Mouse (Mus musculus) NIH3T3 (cell line): ENCODE data around the gene Vasn.
A peak's percentile ranks its signal among the peaks of the same experiment; 100 is the strongest.

ENCODE experiments used
- DNase-seq: peaks from one replicate; pipeline ENCODE4 v3.0.0-alpha.2; 2012; ENCODE audit warnings: low read depth

The Vasn gene

GRCm38 (mm10) chr16:4639831-4640237 lies at the start of gene Vasn, which contains the start of gene Dnaja3:
Gene Vasn (plus strand): TSS chr16:4639941.
Gene Dnaja3 (plus strand): TSS chr16:4639989.
- peak; percentile 95 for DNase-seq

DNA sequence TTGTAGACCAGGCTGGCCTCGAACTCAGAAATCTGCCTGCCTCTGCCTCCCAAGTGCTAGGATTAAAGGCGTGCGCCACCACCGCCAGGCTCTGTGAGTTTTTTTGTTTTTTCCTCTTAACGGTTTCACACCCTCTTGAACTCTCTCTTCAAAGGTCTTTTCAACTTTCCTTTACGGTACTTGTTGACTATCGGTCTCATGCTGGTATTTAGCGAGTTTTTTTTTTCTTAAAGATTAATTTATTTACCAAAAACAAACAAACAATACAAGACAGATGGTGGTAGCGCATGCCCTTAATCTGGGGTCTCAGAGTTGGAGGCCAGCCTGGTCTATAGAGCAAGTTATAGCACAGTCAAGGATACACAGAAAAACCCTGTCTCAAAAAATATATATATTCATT lies 49.5 kb upstream of the Vasn start:
- DNase-seq, result peak; percentile 57

GRCm38 (mm10) chr16:4592909-4593875 lies 46.5 kb upstream of the Vasn start:
- DNase-seq, result peak; percentile 82

GRCm38 (mm10) chr16:4593971-4594813 lies 45.5 kb upstream of the Vasn start, which contains the start of gene Glis2:
Gene Glis2 (plus strand): TSS chr16:4594713.
- peak; percentile 91 for DNase-seq

DNA sequence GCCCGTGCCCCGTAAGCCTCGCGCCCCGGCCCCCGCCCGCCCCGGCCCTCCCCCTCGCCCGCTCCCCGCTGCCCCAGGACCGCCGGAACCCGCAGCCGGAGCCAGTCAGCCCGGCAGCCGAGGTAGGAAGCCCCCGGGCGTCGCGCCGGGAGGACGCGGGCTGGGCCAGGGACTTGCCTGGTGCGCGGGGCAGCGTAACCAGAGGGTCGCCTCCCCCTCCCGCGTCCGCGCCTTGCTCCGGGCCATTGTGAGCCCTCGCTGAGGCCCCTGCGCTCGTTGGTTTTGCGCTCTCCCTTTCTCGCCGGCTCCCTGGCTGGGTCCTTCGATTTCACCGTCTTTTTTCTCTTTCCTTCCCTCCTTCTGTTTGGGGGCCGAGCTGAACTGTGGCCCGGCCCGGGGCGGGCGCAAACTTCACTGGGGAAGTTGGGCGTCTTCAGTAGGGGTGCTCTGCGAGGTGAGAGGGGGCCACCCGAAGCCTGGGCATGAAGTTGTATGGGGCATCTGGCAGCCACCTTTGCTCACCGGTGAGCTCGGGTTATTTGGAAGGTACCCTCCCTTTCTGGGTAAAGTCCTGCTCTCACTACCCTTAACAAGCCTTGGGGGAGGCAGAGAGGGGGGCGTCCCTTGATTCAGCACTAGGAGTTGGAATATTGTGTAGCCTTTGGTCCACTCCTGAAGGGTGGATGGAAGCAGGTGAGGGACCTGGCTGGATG lies 44.8 kb upstream of the Vasn start:
- DNase-seq, result peak; percentile 49

DNA sequence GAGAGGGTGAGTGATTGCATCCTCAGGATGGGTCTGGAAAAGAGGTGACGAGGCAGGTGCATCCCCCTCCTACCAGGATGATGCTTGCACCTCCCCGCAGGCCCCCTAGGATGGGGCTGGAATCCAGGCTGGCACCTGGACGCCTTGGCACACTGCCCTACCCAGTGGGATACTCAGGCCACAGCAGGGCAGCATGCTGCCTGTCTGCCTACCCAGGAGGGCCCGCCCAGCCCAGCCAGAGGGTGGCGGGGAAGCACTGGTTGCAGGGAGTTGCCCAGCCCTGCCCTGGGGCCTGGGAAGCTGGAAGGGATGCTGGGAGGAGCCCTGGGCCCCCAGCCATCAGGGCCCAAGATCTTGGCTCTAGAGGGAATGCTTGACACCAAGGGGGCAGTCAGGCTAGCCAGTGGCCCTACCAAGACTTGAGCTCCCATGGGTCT lies 44.2 kb upstream of the Vasn start:
- peak; percentile 76 for DNase-seq

GRCm38 (mm10) chr16:4596141-4596728 lies 43.5 kb upstream of the Vasn start:
- peak; percentile 34 for DNase-seq

GRCm38 (mm10) chr16:4596836-4597235 lies 42.9 kb upstream of the Vasn start:
- peak; percentile 52 for DNase-seq

DNA sequence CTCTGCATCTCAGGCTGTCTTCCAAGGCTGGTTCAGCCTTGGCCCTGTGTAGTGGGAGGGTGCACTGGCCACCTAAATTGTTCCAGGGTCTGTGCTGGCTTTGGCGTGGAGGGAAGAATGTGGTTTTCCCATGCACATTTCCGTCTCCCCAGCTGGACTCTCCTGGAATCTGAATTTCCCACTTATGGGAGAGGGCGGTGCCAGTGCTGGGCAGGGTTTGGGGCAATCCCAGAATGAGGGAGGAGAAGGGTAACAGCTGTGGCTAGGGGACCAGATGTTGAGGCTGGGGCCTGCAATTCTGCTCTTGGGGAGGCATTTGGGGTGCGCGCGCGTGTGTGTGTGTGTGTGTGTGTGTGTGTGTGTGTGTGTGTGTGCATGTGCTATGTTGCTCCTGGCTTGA lies 42.4 kb upstream of the Vasn start:
- DNase-seq, result peak; percentile 70

DNA sequence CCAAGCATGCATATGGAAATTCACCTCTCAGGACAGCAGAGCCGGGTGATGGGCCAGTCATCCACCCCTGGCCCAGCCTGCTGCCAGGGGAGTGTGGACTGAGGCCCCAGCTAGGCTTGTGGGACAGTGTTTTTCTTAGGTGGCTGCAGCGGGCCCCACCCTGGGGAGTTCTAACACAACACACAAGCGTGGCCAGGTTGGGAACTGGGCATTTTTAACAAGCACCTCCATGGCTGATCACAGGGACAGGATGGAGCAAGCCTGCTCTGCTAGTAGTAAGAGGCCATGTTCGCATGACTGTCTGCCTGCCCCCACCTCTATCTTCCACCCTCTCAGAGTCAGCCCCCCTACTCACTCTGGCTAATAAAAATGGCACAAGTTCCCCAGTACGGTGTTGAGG lies 41.7 kb upstream of the Vasn start:
- DNase-seq, result no peak

DNA sequence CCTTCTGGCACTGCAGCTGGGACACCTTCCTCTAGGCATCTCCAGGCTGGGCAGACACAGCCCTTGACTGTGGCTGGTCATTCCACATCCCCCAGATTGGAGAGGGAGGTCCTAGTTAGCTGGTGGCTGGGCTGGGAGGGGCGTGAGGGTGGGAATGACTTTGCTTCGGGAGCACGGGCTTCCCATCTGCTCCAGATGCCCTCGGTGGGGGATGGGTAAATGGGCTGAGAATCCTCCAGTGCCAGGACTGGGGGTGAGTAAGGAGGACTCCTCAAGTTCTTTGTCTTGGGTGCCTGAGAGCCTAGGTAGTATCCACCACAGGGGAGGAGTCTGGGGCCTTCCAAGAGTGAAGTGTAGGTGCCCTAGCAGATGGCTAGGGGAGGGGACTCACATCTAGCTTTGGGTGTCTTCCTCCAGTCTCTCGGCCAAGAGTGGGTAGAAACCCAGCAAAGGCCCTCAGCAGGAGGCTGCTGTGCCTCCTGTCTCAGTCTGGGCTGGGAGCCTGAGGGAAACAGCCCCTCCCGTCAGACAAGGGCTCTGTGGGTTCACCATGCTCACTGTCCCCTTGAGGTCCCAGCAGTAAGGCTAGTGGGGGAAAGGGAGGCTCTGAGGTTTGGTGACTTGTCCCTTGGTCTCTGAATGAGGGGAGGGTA lies 40.7 kb upstream of the Vasn start:
- DNase-seq, result no peak

GRCm38 (mm10) chr16:4599616-4600015 lies 40.1 kb upstream of the Vasn start:
- no peak for DNase-seq

DNA sequence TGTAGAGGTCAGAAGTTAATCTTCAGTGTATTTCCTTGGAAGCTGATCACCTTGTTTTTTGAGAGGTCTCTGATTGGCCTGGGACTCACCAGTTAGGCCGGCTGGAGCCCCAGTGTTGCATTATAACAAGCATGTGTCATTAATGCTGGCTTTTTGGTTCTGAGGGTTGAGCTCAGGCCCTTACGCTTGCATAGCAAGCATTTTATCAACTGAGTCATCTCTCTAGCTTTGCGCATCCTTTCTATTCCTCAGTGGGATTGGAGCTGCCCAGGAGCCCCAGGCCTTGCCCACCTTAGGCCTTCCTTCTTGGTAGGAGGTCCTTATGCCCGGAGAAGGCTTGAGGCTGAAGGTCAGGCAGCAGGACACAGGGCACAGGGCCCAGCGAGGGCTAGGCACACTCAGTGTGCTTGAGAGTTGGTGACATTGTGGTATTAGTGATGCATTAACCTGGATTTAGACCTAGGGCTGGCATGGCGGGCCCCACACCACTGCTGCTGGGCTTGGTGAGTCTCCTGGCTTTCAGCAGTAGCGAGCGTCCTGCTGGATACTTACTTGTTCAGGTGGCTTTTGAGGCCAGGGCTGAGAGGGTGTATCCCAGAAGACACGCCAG lies 38.9 kb upstream of the Vasn start:
- DNase-seq, result peak; percentile 50

DNA sequence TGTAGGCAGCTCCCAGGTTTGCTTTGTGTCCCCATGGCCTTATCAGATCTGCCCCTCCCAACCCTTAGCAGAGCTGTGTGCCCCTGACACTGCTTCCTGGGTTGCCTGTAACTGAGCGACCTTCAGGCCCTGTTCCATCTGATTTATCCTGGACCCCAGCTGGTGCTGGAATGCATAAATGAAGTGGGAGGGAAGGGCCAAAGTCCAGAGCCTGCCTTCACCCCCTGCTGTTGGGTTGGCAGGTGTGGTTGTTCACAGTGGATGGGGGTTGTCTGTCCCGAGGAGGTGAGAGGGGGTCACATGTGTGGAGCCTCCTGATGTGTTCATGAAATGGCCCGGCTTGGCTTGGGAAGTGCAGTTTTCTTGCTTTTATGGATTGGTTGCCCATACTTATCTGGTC lies 37.6 kb upstream of the Vasn start:
- no peak for DNase-seq

- DNase-seq, result no peak
These were observed 36.8 kb upstream of the Vasn start for GRCm38 (mm10) chr16:4602766-4603452.

DNA sequence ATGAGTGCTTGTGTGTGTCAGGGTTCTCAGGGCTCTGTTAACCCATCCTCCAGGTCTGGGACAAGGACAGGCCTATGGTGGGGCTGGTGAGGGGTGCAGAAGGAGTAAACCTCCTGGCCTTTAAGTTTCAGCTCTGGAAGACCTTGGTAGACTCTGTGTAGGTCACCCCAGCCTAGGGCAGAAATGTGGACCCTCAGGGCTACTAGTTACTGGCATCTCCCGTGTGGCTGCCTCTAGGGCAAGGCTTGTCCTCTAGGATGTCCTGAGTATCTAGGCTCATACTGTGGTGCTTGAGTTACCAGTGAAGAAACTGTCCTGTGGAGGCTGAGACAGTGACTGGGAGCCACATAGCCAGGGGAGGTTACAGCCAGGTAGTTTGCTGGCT lies 36.3 kb upstream of the Vasn start:
- no peak for DNase-seq

GRCm38 (mm10) chr16:4604293-4604837 lies 35.4 kb upstream of the Vasn start:
- DNase-seq, result no peak

- DNase-seq, result no peak
These were observed 34.1 kb upstream of the Vasn start for GRCm38 (mm10) chr16:4605514-4606131.

DNA sequence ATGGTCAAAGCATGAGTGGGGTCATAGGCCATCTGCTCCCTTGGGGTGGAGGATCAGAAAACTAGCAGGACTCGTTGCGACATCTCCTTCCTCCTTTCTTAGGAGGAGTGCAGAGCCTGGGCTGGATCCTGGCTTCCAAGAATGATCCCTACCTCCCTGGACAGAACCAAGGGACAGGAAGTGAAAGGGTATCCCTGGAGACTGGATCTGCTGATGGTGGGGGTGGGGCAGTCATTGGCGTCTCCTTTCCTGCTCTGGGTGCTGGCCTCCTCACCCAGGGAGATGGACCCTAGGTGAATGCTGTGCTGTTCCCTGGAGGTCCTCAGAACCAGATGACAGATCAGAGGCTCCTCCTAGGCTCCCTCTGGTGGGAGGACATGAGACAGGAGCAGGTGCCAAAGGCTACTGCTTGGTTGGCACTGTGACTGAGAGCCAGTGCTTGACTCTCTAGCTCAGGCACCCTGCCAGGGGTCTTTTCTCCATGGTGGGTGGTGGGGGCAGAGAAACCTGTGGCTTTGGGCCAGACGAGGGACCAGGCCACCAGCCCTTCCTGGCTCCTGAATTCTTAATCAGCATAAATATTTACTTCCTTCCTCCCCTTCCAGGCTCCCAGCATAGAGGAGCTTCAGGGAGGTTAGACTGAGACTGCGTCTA lies 33.2 kb upstream of the Vasn start:
- peak; percentile 54 for DNase-seq
